Mouse (Mus musculus) kidney, adult 2 months (tissue): ENCODE measurements around the gene Washc3.

Experiments used
- CTCF ChIP-seq: fragments of 200-500 bp; conservative IDR thresholded peaks from 2 replicates; pipeline ENCODE4 v1.5.1; 2011; ENCODE audit warnings: low read depth, mild to moderate bottlenecking, control low read depth, low read length, moderate library complexity, mixed read lengths; ENCODE audit not compliant: insufficient read depth, insufficient read length
- POLR2A ChIP-seq: fragments of 200-500 bp; IDR thresholded peaks from one replicate; pipeline ENCODE4 v1.6.1; 2011; ENCODE audit warnings: low read depth, low read length, control low read depth

DNA sequence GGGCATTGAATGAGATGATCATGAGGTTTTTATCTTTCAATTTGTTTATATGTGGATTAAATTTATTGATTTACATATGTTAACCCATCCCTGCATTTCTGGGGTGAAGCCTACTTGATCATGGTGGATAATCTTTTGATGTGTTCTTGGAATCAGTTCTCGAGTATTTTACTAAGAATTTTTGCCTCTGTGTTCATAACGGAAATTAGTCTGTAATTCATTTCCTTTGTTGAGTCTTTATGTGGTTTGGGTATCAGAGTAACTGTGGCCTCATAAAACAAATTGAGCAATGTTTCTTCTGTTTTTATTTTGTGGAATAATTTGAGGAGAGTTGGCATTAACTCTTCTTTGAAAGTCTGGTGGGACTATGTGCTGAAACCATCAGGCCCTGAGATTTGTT, 54.7 kb downstream of the Washc3 start:
- TF ChIP-seq CTCF (no peak), POLR2A (no peak)
